Mouse (Mus musculus) liver, embryonic 12.5 days (tissue): ENCODE results near the gene Tmtc2. TPM values are rescaled to one million over a fixed set of nuclear protein-coding genes. Genes with fewer than 3 reads are reported as not detected.

Source experiments
- ATAC-seq: fragments of 200-750 bp; cut with Nextera tagmentation; 2 replicates; pipeline ENCODE4 v1.8.0; 2017; ENCODE audit warnings: moderate number of reproducible peaks, mild to moderate bottlenecking, moderate library complexity
- H3K27ac ChIP-seq: fragments of 300-500 bp; sonication (generic); 2 replicates; pipeline ENCODE4 v1.5.1; 2016; ENCODE audit warnings: mild to moderate bottlenecking
- H3K27me3 ChIP-seq: fragments of 300-500 bp; sonication (generic); replicated peaks from 2 replicates; pipeline ENCODE4 v1.6.1; 2016; ENCODE audit warnings: mild to moderate bottlenecking, moderate library complexity
- H3K36me3 ChIP-seq: fragments of 300-500 bp; sonication (generic); 2 replicates; pipeline ENCODE4 v1.6.1; 2016; ENCODE audit warnings: mild to moderate bottlenecking, moderate library complexity
- H3K4me1 ChIP-seq: fragments of 300-500 bp; sonication (generic); 2 replicates; pipeline ENCODE4 v1.6.1; 2016
- H3K4me2 ChIP-seq: fragments of 300-500 bp; sonication (generic); 2 replicates; pipeline ENCODE4 v1.6.1; 2016; ENCODE audit warnings: mild to moderate bottlenecking, moderate library complexity
- H3K4me3 ChIP-seq: fragments of 300-500 bp; sonication (generic); 2 replicates; pipeline ENCODE4 v1.5.1; 2016; ENCODE audit warnings: mild to moderate bottlenecking, moderate library complexity
- H3K9ac ChIP-seq: fragments of 300-500 bp; sonication (generic); 2 replicates; pipeline ENCODE4 v1.6.1; 2016; ENCODE audit warnings: mild to moderate bottlenecking, moderate library complexity
- H3K9me3 ChIP-seq: fragments of 300-500 bp; sonication (generic); replicated peaks from 2 replicates; pipeline ENCODE4 v1.6.1; 2016; ENCODE audit warnings: mild to moderate bottlenecking, moderate library complexity
- WGBS: fragments of 180-500 bp; shearing (Covaris S2); methylation state at CpG from one replicate; pipeline ENCODE4 v1.1.7; 2016; ENCODE audit not compliant: insufficient replicate concordance; 5-methylcytosine and 5-hydroxymethylcytosine counted together
- polyA plus RNA-seq: library from polyadenylated mRNA; unstranded; fragments of >200 nt; fragmentation: Nextera tagmentation; extraction: Ambion mirVana; gene quantifications from 2 replicates; pipeline ENCODE4 v1.2.1, GENCODE M21; 2016

The Tmtc2 gene
- polyA plus RNA-seq, 1 experiment from 2014 or later, result 2.8 TPM

GRCm38 (mm10) chr10:105381705-105382104, 192.5 kb downstream of the Tmtc2 start:
- no peak overlapping the region for H3K4me3 ChIP-seq
- H3K4me1 ChIP-seq, result no peaks in the 10 kb centered on the region
- 57% methylated on average over 1 of the region's 1 CpGs for WGBS
- H3K4me2 ChIP-seq, result no peak overlapping the region
- H3K27me3 ChIP-seq, result no peaks in the 10 kb centered on the region
- no peak for ATAC-seq
- no peak overlapping the region for H3K9ac ChIP-seq
- H3K36me3 ChIP-seq, result no peaks in the 10 kb centered on the region
- no peak overlapping the region for H3K27ac ChIP-seq
- no peaks in the 10 kb centered on the region for H3K9me3 ChIP-seq

GRCm38 (mm10) chr10:105381202-105381601, 193.0 kb downstream of the Tmtc2 start:
- H3K9ac ChIP-seq, result no peak overlapping the region
- H3K9me3 ChIP-seq, result no peaks in the 10 kb centered on the region
- ATAC-seq, result no peak
- H3K4me1 ChIP-seq, result no peaks in the 10 kb centered on the region
- H3K36me3 ChIP-seq, result no peaks in the 10 kb centered on the region
- H3K4me2 ChIP-seq, result no peak overlapping the region
- H3K27me3 ChIP-seq, result no peaks in the 10 kb centered on the region
- H3K4me3 ChIP-seq, result no peak overlapping the region
- H3K27ac ChIP-seq, result no peak overlapping the region
- 69% methylated on average over 5 of the region's 5 CpGs for WGBS

- H3K36me3 ChIP-seq, result no peaks in the 10 kb centered on the region
- 76% methylated on average over 7 of the region's 7 CpGs for WGBS
- no peaks in the 10 kb centered on the region for H3K9me3 ChIP-seq
- no peak overlapping the region for H3K4me2 ChIP-seq
- H3K27me3 ChIP-seq, result no peaks in the 10 kb centered on the region
- H3K4me3 ChIP-seq, result no peak overlapping the region
- ATAC-seq, result no peak
- H3K4me1 ChIP-seq, result no peaks in the 10 kb centered on the region
- H3K9ac ChIP-seq, result no peak overlapping the region
- H3K27ac ChIP-seq, result no peak overlapping the region
These were observed 193.7 kb downstream of the Tmtc2 start for GRCm38 (mm10) chr10:105380584-105380983.

GRCm38 (mm10) chr10:105377711-105378110, 196.5 kb downstream of the Tmtc2 start:
- no peak overlapping the region for H3K4me3 ChIP-seq
- ATAC-seq, result no peak
- no peak overlapping the region for H3K9ac ChIP-seq
- no peaks in the 10 kb centered on the region for H3K27me3 ChIP-seq
- 90% methylated on average over 2 of the region's 2 CpGs for WGBS
- no peaks in the 10 kb centered on the region for H3K4me1 ChIP-seq
- H3K36me3 ChIP-seq, result no peaks in the 10 kb centered on the region
- H3K9me3 ChIP-seq, result 0 out of 2 replicates have a peak, but pooled peaks cover 5% of the 10 kb centered on the region
- no peak overlapping the region for H3K27ac ChIP-seq
- H3K4me2 ChIP-seq, result no peak overlapping the region

- H3K27ac ChIP-seq, result no peak overlapping the region
- H3K9ac ChIP-seq, result no peak overlapping the region
- H3K4me2 ChIP-seq, result no peak overlapping the region
- H3K27me3 ChIP-seq, result no peaks in the 10 kb centered on the region
- 0 out of 2 replicates have a peak, but pooled peaks cover 6% of the 10 kb centered on the region for H3K9me3 ChIP-seq
- 82% methylated on average over 8 of the region's 8 CpGs for WGBS
- H3K4me3 ChIP-seq, result no peak overlapping the region
- no peaks in the 10 kb centered on the region for H3K4me1 ChIP-seq
- ATAC-seq, result no peak
- no peaks in the 10 kb centered on the region for H3K36me3 ChIP-seq
These were observed 201.0 kb downstream of the Tmtc2 start for GRCm38 (mm10) chr10:105373265-105373664.

- ATAC-seq, result peak; percentile 59
These were observed 206.0 kb downstream of the Tmtc2 start for GRCm38 (mm10) chr10:105368242-105368641.

GRCm38 (mm10) chr10:105364480-105364879, 209.8 kb downstream of the Tmtc2 start:
- ATAC-seq, result no peak
- H3K4me1 ChIP-seq, result no peaks in the 10 kb centered on the region
- H3K9ac ChIP-seq, result no peak overlapping the region
- H3K9me3 ChIP-seq, result no peaks in the 10 kb centered on the region
- 53% methylated on average over 3 of the region's 3 CpGs for WGBS
- H3K4me2 ChIP-seq, result no peak overlapping the region
- no peak overlapping the region for H3K4me3 ChIP-seq
- H3K27me3 ChIP-seq, result no peaks in the 10 kb centered on the region
- no peak overlapping the region for H3K27ac ChIP-seq
- H3K36me3 ChIP-seq, result no peaks in the 10 kb centered on the region

More at GRCm38 (mm10) chr10:105368242-105368641, 206.0 kb downstream of the Tmtc2 start:
- Histone ChIP-seq H3K36me3 (no peaks in the 10 kb centered on the region), H3K4me1 (no peaks in the 10 kb centered on the region), H3K4me3 (no peak overlapping the region), H3K4me2 (no peak overlapping the region), H3K27me3 (no peaks in the 10 kb centered on the region), H3K27ac (no peak overlapping the region), H3K9me3 (0 out of 2 replicates have a peak, but pooled peaks cover 5% of the 10 kb centered on the region), H3K9ac (no peak overlapping the region)
- WGBS, result 65% methylated on average over 8 of the region's 8 CpGs

GRCm38 (mm10) chr10:105350301-105350700, 223.9 kb downstream of the Tmtc2 start:
- ATAC-seq, result no peak
- Histone ChIP-seq H3K27ac (no peak overlapping the region), H3K4me1 (no peaks in the 10 kb centered on the region), H3K4me3 (no peak overlapping the region), H3K9me3 (no peaks in the 10 kb centered on the region), H3K9ac (no peak overlapping the region), H3K4me2 (no peak overlapping the region), H3K27me3 (no peaks in the 10 kb centered on the region), H3K36me3 (no peaks in the 10 kb centered on the region)
- 69% methylated on average over 2 of the region's 2 CpGs for WGBS

GRCm38 (mm10) chr10:105345920-105346319, 228.3 kb downstream of the Tmtc2 start:
- ATAC-seq, result no peak
- no peak overlapping the region for H3K9ac ChIP-seq
- WGBS, result 82% methylated on average over 3 of the region's 3 CpGs
- H3K36me3 ChIP-seq, result no peaks in the 10 kb centered on the region
- H3K4me3 ChIP-seq, result no peak overlapping the region
- H3K27ac ChIP-seq, result no peak overlapping the region
- H3K4me2 ChIP-seq, result no peak overlapping the region
- no peaks in the 10 kb centered on the region for H3K27me3 ChIP-seq
- no peaks in the 10 kb centered on the region for H3K4me1 ChIP-seq
- H3K9me3 ChIP-seq, result no peaks in the 10 kb centered on the region

- WGBS, result 79% methylated on average over 2 of the region's 2 CpGs
- Histone ChIP-seq H3K9me3 (no peaks in the 10 kb centered on the region), H3K36me3 (no peaks in the 10 kb centered on the region), H3K4me1 (no peaks in the 10 kb centered on the region), H3K27me3 (no peaks in the 10 kb centered on the region), H3K4me2 (no peak overlapping the region), H3K9ac (no peak overlapping the region), H3K4me3 (no peak overlapping the region), H3K27ac (no peak overlapping the region)
- ATAC-seq, result no peak
These were observed 241.4 kb downstream of the Tmtc2 start for GRCm38 (mm10) chr10:105332856-105333255.

- ATAC-seq, result no peak
- H3K9me3 ChIP-seq, result no peaks in the 10 kb centered on the region
- no peaks in the 10 kb centered on the region for H3K27me3 ChIP-seq
- WGBS, result 64% methylated on average over 5 of the region's 5 CpGs
- no peak overlapping the region for H3K27ac ChIP-seq
- no peak overlapping the region for H3K4me3 ChIP-seq
- no peaks in the 10 kb centered on the region for H3K36me3 ChIP-seq
- H3K4me2 ChIP-seq, result no peak overlapping the region
- no peaks in the 10 kb centered on the region for H3K4me1 ChIP-seq
- no peak overlapping the region for H3K9ac ChIP-seq
These were observed 243.9 kb downstream of the Tmtc2 start for GRCm38 (mm10) chr10:105330327-105330726.

GRCm38 (mm10) chr10:105323646-105324192, 250.5 kb downstream of the Tmtc2 start:
- Histone ChIP-seq H3K36me3 (peaks cover 4% of the 10 kb centered on the region; the same call in 1 of the 2 replicates), H3K4me3 (no peak overlapping the region), H3K4me1 (no peaks in the 10 kb centered on the region), H3K4me2 (no peak overlapping the region), H3K27ac (no peak overlapping the region), H3K27me3 (no peaks in the 10 kb centered on the region), H3K9ac (no peak overlapping the region), H3K9me3 (no peaks in the 10 kb centered on the region; the same call in 1 of the 2 replicates)
- WGBS, result 57% methylated on average over 4 of the region's 4 CpGs
- ATAC-seq, result no peak
